Mouse (Mus musculus): ENCODE measurements at regions not wholly inside any gene's neighbourhood (a gene's known extent, or its start where the extent isn't known, plus 50 kb on each side); places are given as distances from the start of the nearest gene placed in this dataset.
A peak's percentile ranks its signal among the peaks of the same experiment; 100 is the strongest.
"Not testable (repeated sequence)": the region's sequence is repeated elsewhere in the genome, so short reads cannot be mapped to it uniquely, and the experiment has no call there.

- TF ChIP-seq CTCF (conservative IDR thresholded peaks at IDR 0.05; ENCODE audit: low read length) (no peak), NANOG (IDR thresholded peaks at IDR 0.05; ENCODE audit: borderline replicate concordance, low read length) (no peak), POU5F1 (IDR thresholded peaks at IDR 0.05; ENCODE audit: borderline replicate concordance, low read length) (no peak)
- peaks cover 16% of the 10 kb centered on the region for H3K4me1 ChIP-seq (replicated peaks; ENCODE audit: low read depth, low read length)
- H3K27me3 ChIP-seq (ENCODE audit: insufficient read depth, low read length), result peaks cover 4% of the 10 kb centered on the region; the same call in 1 of the 2 replicates
- H3K9me3 ChIP-seq (ENCODE audit: low read length), result no peaks in the 10 kb centered on the region
- no peak overlapping the region for H3K4me3 ChIP-seq (replicated peaks; ENCODE audit: low read length)
- no peaks in the 10 kb centered on the region for H3K36me3 ChIP-seq (ENCODE audit: insufficient read depth, low read length)
Observed at GRCm38 (mm10) chr9:83728428-83728827, 77.6 kb downstream of the Elovl4 start.

GRCm38 (mm10) chr9:83727462-83728189 is 78.5 kb downstream of the Elovl4 start:
- H3K36me3 ChIP-seq (ENCODE audit: insufficient read depth, low read length), result no peaks in the 10 kb centered on the region
- H3K4me1 ChIP-seq (replicated peaks; ENCODE audit: low read depth, low read length), result peaks cover 16% of the 10 kb centered on the region
- H3K9me3 ChIP-seq (ENCODE audit: low read length), result no peaks in the 10 kb centered on the region
- H3K27me3 ChIP-seq (ENCODE audit: insufficient read depth, low read length), result peaks cover 4% of the 10 kb centered on the region; the same call in 1 of the 2 replicates
- 0 out of 2 replicates have a peak overlapping the region, but pooled peaks have one; percentile 3 for H3K4me3 ChIP-seq (replicated peaks; ENCODE audit: low read length)
- TF ChIP-seq CTCF (conservative IDR thresholded peaks at IDR 0.05; ENCODE audit: low read length) (peak; percentile 80), NANOG (IDR thresholded peaks at IDR 0.05; ENCODE audit: borderline replicate concordance, low read length) (no peak)

GRCm38 (mm10) chr9:83726979-83727378 is 79.1 kb downstream of the Elovl4 start:
- H3K4me3 ChIP-seq (replicated peaks; ENCODE audit: low read length), result 0 out of 2 replicates have a peak overlapping the region, but pooled peaks have one; percentile 3
- no peaks in the 10 kb centered on the region for H3K36me3 ChIP-seq (ENCODE audit: insufficient read depth, low read length)
- H3K9me3 ChIP-seq (ENCODE audit: low read length), result no peaks in the 10 kb centered on the region
- TF ChIP-seq POU5F1 (IDR thresholded peaks at IDR 0.05; ENCODE audit: borderline replicate concordance, low read length) (no peak), NANOG (IDR thresholded peaks at IDR 0.05; ENCODE audit: borderline replicate concordance, low read length) (no peak), CTCF (conservative IDR thresholded peaks at IDR 0.05; ENCODE audit: low read length) (no peak)
- H3K4me1 ChIP-seq (replicated peaks; ENCODE audit: low read depth, low read length), result peaks cover 16% of the 10 kb centered on the region
- peaks cover 4% of the 10 kb centered on the region; the same call in 1 of the 2 replicates for H3K27me3 ChIP-seq (ENCODE audit: insufficient read depth, low read length)

- no peak overlapping the region for H3K4me3 ChIP-seq (replicated peaks; ENCODE audit: low read length)
- H3K36me3 ChIP-seq (ENCODE audit: insufficient read depth, low read length), result no peaks in the 10 kb centered on the region
- H3K4me1 ChIP-seq (replicated peaks; ENCODE audit: low read depth, low read length), result peaks cover 16% of the 10 kb centered on the region
- peaks cover 4% of the 10 kb centered on the region; the same call in 1 of the 2 replicates for H3K27me3 ChIP-seq (ENCODE audit: insufficient read depth, low read length)
- TF ChIP-seq CTCF (conservative IDR thresholded peaks at IDR 0.05; ENCODE audit: low read length) (no peak), POU5F1 (IDR thresholded peaks at IDR 0.05; ENCODE audit: borderline replicate concordance, low read length) (no peak), NANOG (IDR thresholded peaks at IDR 0.05; ENCODE audit: borderline replicate concordance, low read length) (no peak)
- no peaks in the 10 kb centered on the region for H3K9me3 ChIP-seq (ENCODE audit: low read length)
Observed at GRCm38 (mm10) chr9:83726105-83726504, 80.0 kb downstream of the Elovl4 start.

- Histone ChIP-seq H3K9me3 (ENCODE audit: low read length) (no peaks in the 10 kb centered on the region), H3K4me1 (replicated peaks; ENCODE audit: low read depth, low read length) (peaks cover 16% of the 10 kb centered on the region), H3K4me3 (replicated peaks; ENCODE audit: low read length) (no peak overlapping the region), H3K27me3 (ENCODE audit: insufficient read depth, low read length) (peaks cover 4% of the 10 kb centered on the region; the same call in 1 of the 2 replicates), H3K36me3 (ENCODE audit: insufficient read depth, low read length) (no peaks in the 10 kb centered on the region)
- TF ChIP-seq NANOG (IDR thresholded peaks at IDR 0.05; ENCODE audit: borderline replicate concordance, low read length) (no peak), CTCF (conservative IDR thresholded peaks at IDR 0.05; ENCODE audit: low read length) (no peak), POU5F1 (IDR thresholded peaks at IDR 0.05; ENCODE audit: borderline replicate concordance, low read length) (no peak)
Observed at GRCm38 (mm10) chr9:83725545-83725944, 80.5 kb downstream of the Elovl4 start.

GRCm38 (mm10) chr9:83720982-83721381 is 85.1 kb downstream of the Elovl4 start:
- no peak for TF ChIP-seq CTCF (conservative IDR thresholded peaks at IDR 0.05; ENCODE audit: low read length)
- no peak for TF ChIP-seq NANOG (IDR thresholded peaks at IDR 0.05; ENCODE audit: borderline replicate concordance, low read length)
- TF ChIP-seq POU5F1 (IDR thresholded peaks at IDR 0.05; ENCODE audit: borderline replicate concordance, low read length), result no peak
- H3K4me3 ChIP-seq (replicated peaks; ENCODE audit: low read length), result no peak overlapping the region
- no peaks in the 10 kb centered on the region for H3K27me3 ChIP-seq (ENCODE audit: insufficient read depth, low read length)
- H3K4me1 ChIP-seq (replicated peaks; ENCODE audit: low read depth, low read length), result peaks cover 20% of the 10 kb centered on the region
- H3K9me3 ChIP-seq (ENCODE audit: low read length), result no peaks in the 10 kb centered on the region
- no peaks in the 10 kb centered on the region for H3K36me3 ChIP-seq (ENCODE audit: insufficient read depth, low read length)

- Histone ChIP-seq H3K36me3 (ENCODE audit: insufficient read depth, low read length) (no peaks in the 10 kb centered on the region), H3K9me3 (ENCODE audit: low read length) (no peaks in the 10 kb centered on the region), H3K27me3 (ENCODE audit: insufficient read depth, low read length) (no peaks in the 10 kb centered on the region), H3K4me3 (replicated peaks; ENCODE audit: low read length) (no peak overlapping the region), H3K4me1 (replicated peaks; ENCODE audit: low read depth, low read length) (peaks cover 20% of the 10 kb centered on the region)
- TF ChIP-seq NANOG (IDR thresholded peaks at IDR 0.05; ENCODE audit: borderline replicate concordance, low read length) (no peak), CTCF (conservative IDR thresholded peaks at IDR 0.05; ENCODE audit: low read length) (no peak), POU5F1 (IDR thresholded peaks at IDR 0.05; ENCODE audit: borderline replicate concordance, low read length) (no peak)
Observed at GRCm38 (mm10) chr9:83719811-83720210, 86.3 kb downstream of the Elovl4 start.

- not testable (repeated sequence) for H3K36me3 ChIP-seq (ENCODE audit: insufficient read depth, low read length); H3K27me3 ChIP-seq (ENCODE audit: insufficient read depth, low read length); H3K9me3 ChIP-seq (ENCODE audit: low read length); H3K4me3 ChIP-seq (replicated peaks; ENCODE audit: low read length)
- H3K4me1 ChIP-seq (replicated peaks; ENCODE audit: low read depth, low read length), result peaks cover 20% of the 10 kb centered on the region
Observed at GRCm38 (mm10) chr9:83718084-83718483, 88.0 kb downstream of the Elovl4 start.

All from E14TG2a.4 (cell line).